Mouse (Mus musculus): ENCODE data around the gene Tex29. TPM values are rescaled to one million over a fixed set of nuclear protein-coding genes. Genes with fewer than 3 reads are reported as not detected.
"Not testable (repeated sequence)": the region's sequence is repeated elsewhere in the genome, so short reads cannot be mapped to it uniquely, and the experiment has no call there.

Gene Tex29
- total and polyA plus RNA-seq, 3 experiments: 0.16 TPM; not detected in 2

DNA sequence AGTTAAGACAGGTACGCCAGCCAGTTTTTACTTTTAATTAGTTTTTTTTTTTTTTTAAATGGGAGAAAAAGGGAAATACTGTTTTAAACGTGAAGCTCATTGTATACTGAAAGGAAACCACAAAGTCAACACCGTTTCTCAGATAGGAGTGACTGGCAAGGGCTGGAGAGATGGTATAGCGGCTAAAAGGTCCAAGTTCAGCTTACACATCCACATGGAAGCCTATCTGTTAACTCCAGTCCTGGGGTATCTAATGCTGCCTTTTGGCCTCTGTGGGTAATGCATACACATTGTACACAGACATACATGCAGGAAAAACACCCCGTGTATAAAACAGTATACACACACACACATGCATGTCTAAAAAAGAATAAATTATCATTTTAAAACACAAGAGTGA is 8.3 kb upstream of the Tex29 start:
- DNase-seq: no peak

- DNase-seq: no peak
These were observed 7.1 kb upstream of the Tex29 start for GRCm38 (mm10) chr8:11833157-11833556.

- DNase-seq: no peak
These were observed 6.1 kb upstream of the Tex29 start for GRCm38 (mm10) chr8:11834200-11834599.

GRCm38 (mm10) chr8:11834691-11835090 is 5.6 kb upstream of the Tex29 start:
- DNase-seq: no peak

GRCm38 (mm10) chr8:11841571-11841970 is 1.3 kb downstream of the Tex29 start:
- no peak for DNase-seq

- DNase-seq: no peak
These were observed 2.5 kb downstream of the Tex29 start for GRCm38 (mm10) chr8:11842757-11843156.

DNA sequence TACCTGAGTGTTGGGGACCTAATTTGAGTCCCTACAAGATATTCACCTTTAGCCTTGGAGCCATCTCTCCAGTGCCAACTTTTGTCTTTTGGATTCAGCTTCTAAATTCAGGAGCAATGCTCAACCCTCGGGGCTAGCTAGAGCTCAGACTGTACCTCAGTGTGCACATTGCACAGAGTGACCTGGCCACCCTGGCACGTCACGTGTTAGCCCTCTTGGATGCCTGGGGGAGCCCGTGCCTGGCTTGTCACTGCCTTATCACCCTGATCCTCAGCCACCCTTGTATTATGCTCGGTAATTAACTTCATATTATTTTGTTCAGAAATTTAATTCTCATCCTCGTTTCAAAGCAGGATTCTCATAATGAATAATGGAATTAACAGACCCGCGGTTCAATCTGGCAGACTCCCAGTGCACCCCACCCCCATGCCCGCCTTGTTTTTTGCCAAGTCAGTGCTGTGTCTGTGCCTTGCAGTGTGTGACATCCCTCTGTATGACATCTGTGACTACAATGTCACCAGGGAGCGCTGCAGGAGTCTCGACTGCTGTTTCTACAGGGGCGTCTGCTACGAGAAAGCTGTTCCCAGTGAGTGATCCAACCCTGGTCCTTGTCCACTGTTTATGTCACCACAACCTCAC is 3.5 kb downstream of the Tex29 start:
- no peak for DNase-seq

GRCm38 (mm10) chr8:11844316-11844685 is 4.0 kb downstream of the Tex29 start:
- DNase-seq: no peak

DNA sequence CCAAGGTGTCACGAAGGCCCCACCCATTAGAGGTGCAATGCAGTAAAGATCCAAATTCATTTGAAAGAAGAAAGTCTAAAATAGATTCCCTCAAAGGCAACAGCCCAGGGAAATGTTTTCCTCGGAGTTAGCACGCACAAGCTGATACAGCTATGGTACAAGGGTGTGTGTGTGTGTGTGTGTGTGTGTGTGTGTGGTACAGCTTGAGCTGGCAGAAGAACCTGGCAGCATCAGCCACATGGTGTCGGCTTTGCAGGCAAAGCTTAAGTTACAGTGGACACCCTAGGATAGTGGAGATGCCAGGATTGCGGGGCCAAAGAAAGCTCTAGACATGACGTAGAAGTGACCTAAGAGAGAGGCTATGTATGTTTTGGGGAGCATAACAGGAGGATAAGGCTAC is 6.5 kb downstream of the Tex29 start:
- no peak for DNase-seq

DNA sequence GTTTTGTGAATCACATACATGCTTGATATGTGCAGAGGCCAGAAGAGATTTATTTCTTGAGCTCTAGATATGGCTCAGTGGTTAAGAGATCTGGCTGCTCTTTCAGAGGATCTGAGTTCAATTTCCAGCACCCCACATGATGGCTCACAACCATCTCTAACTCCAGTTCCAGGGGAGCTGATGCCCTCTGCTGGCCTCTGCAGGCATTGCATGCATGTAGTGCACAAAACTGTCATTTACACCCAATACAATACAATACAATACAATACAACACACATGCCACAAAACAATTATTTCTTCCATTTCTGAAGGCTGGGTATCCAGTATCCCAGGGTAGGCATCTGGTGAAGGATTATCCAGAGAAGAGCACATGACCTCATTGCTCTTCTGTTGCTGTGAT is 27.6 kb downstream of the Tex29 start:
- no peak for DNase-seq

DNA sequence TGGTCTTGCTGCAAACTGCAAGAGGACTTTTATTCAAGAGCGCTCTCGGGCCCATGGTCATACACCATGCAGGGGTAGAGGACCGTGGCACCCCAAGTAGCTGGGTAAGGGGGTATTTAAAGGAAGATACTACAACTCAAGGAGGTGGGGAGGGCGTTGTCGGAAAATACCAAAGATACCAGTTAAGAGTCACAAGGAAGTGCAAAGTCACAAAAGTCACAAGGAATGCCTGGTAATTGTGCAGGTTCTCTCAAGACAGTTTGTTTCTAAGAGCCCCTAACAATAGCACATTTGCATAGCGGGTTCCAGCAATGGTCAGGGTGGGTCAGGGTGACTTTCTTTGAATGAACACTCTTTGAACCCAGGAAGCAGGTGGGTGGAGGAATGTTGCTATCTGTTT is 34.0 kb downstream of the Tex29 start:
- DNase-seq: not testable (repeated sequence)

- no peak for DNase-seq
These were observed 44.4 kb downstream of the Tex29 start for GRCm38 (mm10) chr8:11884646-11885045.

- DNase-seq: no peak
These were observed 45.8 kb downstream of the Tex29 start for GRCm38 (mm10) chr8:11885881-11886699.

DNA sequence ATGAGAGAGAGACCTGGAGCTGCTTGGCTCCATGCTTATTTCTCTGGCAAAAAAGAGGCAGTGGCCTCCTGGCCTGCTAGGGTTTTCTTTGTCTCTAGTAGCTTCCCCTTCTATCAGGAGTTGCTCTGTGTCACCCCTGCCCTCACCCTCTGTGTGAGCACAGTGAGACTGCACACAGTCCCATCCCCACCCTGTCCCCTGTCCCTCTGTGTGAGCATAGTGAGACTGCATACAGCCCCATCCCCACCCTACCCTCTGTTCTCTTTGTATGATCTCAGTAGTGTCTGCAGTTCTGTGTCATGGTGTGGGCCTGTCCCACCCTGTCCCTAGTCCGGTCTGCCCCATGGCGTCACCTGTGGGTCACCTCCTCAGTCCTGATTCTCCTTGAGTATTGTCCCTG is 46.5 kb downstream of the Tex29 start:
- DNase-seq: no peak

GRCm38 (mm10) chr8:11889156-11890018 is 49.1 kb downstream of the Tex29 start:
- no peak for DNase-seq

- no peak for DNase-seq
These were observed 52.5 kb downstream of the Tex29 start for GRCm38 (mm10) chr8:11892756-11893155.

DNA sequence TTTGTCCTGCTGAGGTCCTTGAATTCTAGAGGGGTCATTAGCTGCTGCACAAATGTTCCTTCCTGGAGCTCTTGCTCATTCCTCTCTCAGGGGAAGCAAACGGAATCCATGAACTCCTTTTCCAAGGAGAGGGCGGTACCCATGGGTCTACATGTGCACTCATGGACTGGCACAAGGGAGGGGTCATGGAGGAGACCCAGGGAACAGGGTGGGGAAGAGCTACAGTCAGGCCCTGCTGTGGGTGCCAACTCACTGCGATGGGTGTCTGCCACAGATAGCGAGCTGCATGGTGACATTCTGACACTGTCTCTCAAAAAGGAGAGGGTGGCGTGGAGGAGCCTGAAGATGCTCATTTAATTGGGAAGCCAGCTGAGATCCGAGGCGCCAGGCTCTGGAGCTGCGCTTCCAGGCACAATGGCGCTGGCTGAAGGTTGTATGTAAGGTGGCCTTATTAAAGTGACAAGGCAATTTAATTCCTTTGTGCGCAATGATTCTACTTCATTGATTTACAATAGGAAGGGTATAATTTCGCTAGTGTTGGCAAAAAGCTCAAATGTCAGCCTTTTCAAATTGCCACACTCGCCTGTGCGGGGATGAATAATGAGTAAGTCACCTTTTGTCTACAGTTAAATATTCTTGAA is 55.9 kb downstream of the Tex29 start:
- no peak for DNase-seq

GRCm38 (mm10) chr8:11896677-11897076 is 56.4 kb downstream of the Tex29 start:
- no peak for DNase-seq

DNA sequence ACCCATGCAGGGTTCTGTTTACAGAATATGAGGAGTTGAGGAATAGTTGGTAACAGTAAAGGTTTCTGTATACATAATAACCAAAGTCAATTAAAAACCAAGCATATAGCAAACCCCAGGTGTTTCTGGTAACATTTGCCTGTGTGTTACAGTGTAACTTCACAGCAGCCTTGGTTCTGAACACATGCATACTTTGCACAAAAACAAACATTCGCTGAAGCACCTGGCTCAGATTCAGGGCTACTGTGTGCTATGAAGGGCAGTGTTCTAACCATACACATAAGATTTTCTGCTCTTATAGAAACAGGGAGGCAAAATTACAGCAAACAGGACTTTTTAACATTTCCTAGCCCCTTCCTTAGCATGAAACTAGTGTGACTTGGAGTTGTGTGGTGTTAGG is 58.5 kb downstream of the Tex29 start:
- no peak for DNase-seq
